Mouse (Mus musculus) liver, postnatal 0 days (tissue): ENCODE data around the gene Slc38a1. TPM values are rescaled to one million over a fixed set of nuclear protein-coding genes. Genes with fewer than 3 reads are reported as not detected.

Source experiments
- ATAC-seq: fragments of 200-750 bp; cut with Nextera tagmentation; 2 replicates; pipeline ENCODE4 v1.8.0; 2017; ENCODE audit warnings: mild to moderate bottlenecking, moderate library complexity
- DNase-seq: peaks from one replicate; pipeline ENCODE4 v3.0.0-alpha.2; 2016
- H3K27ac ChIP-seq: fragments of 300-500 bp; sonication (generic); 2 replicates; pipeline ENCODE4 v1.5.1; 2014; ENCODE audit warnings: antibody characterized with exemption, moderate library complexity, mild to moderate bottlenecking, low read depth
- H3K27me3 ChIP-seq: fragments of 300-500 bp; sonication (generic); 2 replicates; pipeline ENCODE4 v1.6.1; 2014; ENCODE audit warnings: low read length, control low read depth, mixed read lengths; ENCODE audit not compliant: insufficient read depth
- H3K36me3 ChIP-seq: fragments of 300-500 bp; sonication (generic); replicated peaks from 2 replicates; pipeline ENCODE4 v1.6.1; 2014; ENCODE audit warnings: mild to moderate bottlenecking, control low read depth, low read length, moderate library complexity, mixed read lengths; ENCODE audit not compliant: insufficient read depth
- H3K4me1 ChIP-seq: fragments of 300-500 bp; sonication (generic); 2 replicates; pipeline ENCODE4 v1.6.1; 2014; ENCODE audit warnings: antibody characterized with exemption, mild to moderate bottlenecking, control low read depth; ENCODE audit not compliant: insufficient read depth
- H3K4me2 ChIP-seq: fragments of 300-500 bp; sonication (generic); 2 replicates; pipeline ENCODE4 v1.6.1; 2014; ENCODE audit warnings: low read depth, mild to moderate bottlenecking, low read length, moderate library complexity, mixed read lengths
- H3K4me3 ChIP-seq: fragments of 300-500 bp; sonication (generic); 2 replicates; pipeline ENCODE4 v1.5.1; 2014; ENCODE audit warnings: low read depth, low read length
- H3K9ac ChIP-seq: fragments of 300-500 bp; sonication (generic); replicated peaks from 2 replicates; pipeline ENCODE4 v1.6.1; 2014; ENCODE audit warnings: mild to moderate bottlenecking, moderate library complexity
- H3K9me3 ChIP-seq: fragments of 300-500 bp; sonication (generic); 2 replicates; pipeline ENCODE4 v1.6.1; 2016; ENCODE audit warnings: mild to moderate bottlenecking, control low read depth, low read length, mixed read lengths
- CTCF ChIP-seq: sonication (generic); IDR thresholded peaks from 2 replicates; pipeline ENCODE4 v1.5.1; 2016; ENCODE audit warnings: antibody characterized with exemption, low read depth
- EP300 ChIP-seq: IDR thresholded peaks from 2 replicates; pipeline ENCODE4 v1.6.1; 2016; ENCODE audit warnings: antibody characterized with exemption, low read depth, mild to moderate bottlenecking
- WGBS: fragments of 180-500 bp; shearing (Covaris S2); extraction: QIAGEN DNeasy Blood & Tissue Kit; methylation state at CpG from one replicate; pipeline ENCODE4 v1.1.7; 2014; ENCODE audit not compliant: insufficient replicate concordance; 5-methylcytosine and 5-hydroxymethylcytosine counted together
- polyA plus RNA-seq: library from polyadenylated mRNA; unstranded; fragments of >200 nt; fragmentation: Nextera tagmentation; extraction: Ambion mirVana; gene quantifications from 2 replicates; pipeline ENCODE4 v1.2.1, GENCODE M21; 2015

Slc38a1 gene
- polyA plus RNA-seq, 1 experiment from 2014 or later = 11.3 TPM

DNA sequence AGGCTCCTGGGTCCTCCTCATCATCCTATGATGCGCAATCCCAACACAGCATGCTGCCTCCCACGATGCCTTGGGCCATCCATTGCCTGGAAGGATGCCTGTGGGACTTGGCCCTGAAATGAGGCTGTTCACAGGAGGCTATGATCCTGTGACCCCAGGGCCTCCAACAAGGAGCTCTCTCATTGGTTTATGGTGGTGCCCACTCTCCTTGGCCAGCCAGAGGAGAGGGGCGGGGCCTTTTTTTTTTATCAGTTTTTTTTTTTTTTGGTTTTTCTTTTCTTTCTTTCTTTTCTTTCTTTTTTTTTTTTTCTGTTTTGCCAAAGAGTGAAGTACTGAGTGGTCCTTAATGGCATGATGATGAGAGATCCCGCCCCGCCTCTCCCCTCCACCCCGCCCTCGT lies 106.3 kb downstream of the Slc38a1 start:
- H3K27me3 ChIP-seq = no peaks in the 10 kb centered on the region
- no peaks in the 10 kb centered on the region for H3K36me3 ChIP-seq
- H3K4me2 ChIP-seq = no peak overlapping the region
- DNase-seq = no peak
- no peak overlapping the region for H3K27ac ChIP-seq
- no peaks in the 10 kb centered on the region for H3K9me3 ChIP-seq
- no peaks in the 10 kb centered on the region for H3K4me1 ChIP-seq
- no peak for ATAC-seq
- 93% methylated on average over 7 of the region's 7 CpGs for WGBS
- no peak overlapping the region for H3K4me3 ChIP-seq
- H3K9ac ChIP-seq = no peak overlapping the region
- TF ChIP-seq CTCF (no peak), EP300 (no peak)

DNA sequence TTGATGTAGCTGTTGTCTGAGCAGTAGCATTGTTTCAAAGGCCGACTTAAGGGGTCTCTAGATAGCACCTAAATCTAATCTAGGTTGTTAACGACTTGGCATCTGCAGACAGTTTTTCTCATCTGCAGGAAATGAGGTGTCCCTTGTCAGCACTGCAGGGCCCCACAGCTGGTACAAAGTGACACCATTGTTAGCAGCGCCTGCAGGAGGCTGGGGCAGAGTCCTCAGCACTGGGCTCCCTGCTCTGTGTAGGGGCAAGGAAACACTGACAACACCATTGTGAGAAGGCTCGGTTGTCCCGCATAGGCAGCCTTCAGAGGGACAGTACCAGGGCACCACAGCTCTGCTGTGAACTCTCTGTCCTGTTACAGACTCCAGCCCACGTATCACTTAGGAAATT lies 115.0 kb downstream of the Slc38a1 start:
- Histone ChIP-seq H3K27me3 (no peaks in the 10 kb centered on the region), H3K4me2 (no peak overlapping the region), H3K9me3 (no peaks in the 10 kb centered on the region), H3K27ac (no peak overlapping the region), H3K4me1 (no peaks in the 10 kb centered on the region), H3K9ac (no peak overlapping the region), H3K36me3 (no peaks in the 10 kb centered on the region), H3K4me3 (no peak overlapping the region)
- 27% methylated on average over 6 of the region's 6 CpGs for WGBS
- no peak for TF ChIP-seq EP300
- TF ChIP-seq CTCF = no peak
- no peak for ATAC-seq
- DNase-seq = no peak

- no peak overlapping the region for H3K4me2 ChIP-seq
- no peak for DNase-seq
- ATAC-seq = no peak
Observed at GRCm38 (mm10) chr15:96524239-96524738, 118.4 kb downstream of the Slc38a1 start.

More at GRCm38 (mm10) chr15:96524239-96524738, 118.4 kb downstream of the Slc38a1 start:
- H3K4me3 ChIP-seq = no peak overlapping the region
- H3K9ac ChIP-seq = no peak overlapping the region
- H3K36me3 ChIP-seq = no peaks in the 10 kb centered on the region
- no peaks in the 10 kb centered on the region for H3K27me3 ChIP-seq
- no peak for TF ChIP-seq EP300
- no peak for TF ChIP-seq CTCF
- H3K9me3 ChIP-seq = no peaks in the 10 kb centered on the region
- H3K4me1 ChIP-seq = no peaks in the 10 kb centered on the region
- 64% methylated on average over 9 of the region's 9 CpGs for WGBS
- H3K27ac ChIP-seq = no peak overlapping the region

Other genes starting within 250 kb of the Slc38a1 start
- gene Scaf11, start 182.1 kb downstream of the Slc38a1 start, polyA plus RNA-seq = 32.5 and 35.6 TPM in 2 replicates
- 19.0 and 29.6 TPM in 2 replicates for gene Slc38a2, start 56.8 kb upstream of the Slc38a1 start, polyA plus RNA-seq